Mouse (Mus musculus) E14TG2a.4 (cell line): ENCODE measurements at regions not wholly inside any gene's neighbourhood (a gene's known extent, or its start where the extent isn't known, plus 50 kb on each side); places are given as distances from the start of the nearest gene placed in this dataset.

Experiments used
- H3K27me3 ChIP-seq: 2 replicates; pipeline ENCODE4 v1.6.1; 2014; ENCODE audit warnings: low read length, control low read depth; ENCODE audit not compliant: insufficient read depth
- H3K36me3 ChIP-seq: 2 replicates; pipeline ENCODE4 v1.6.1; 2014; ENCODE audit warnings: low read length, control low read depth; ENCODE audit not compliant: insufficient read depth
- H3K4me1 ChIP-seq: replicated peaks from 2 replicates; pipeline ENCODE4 v1.6.1; 2014; ENCODE audit warnings: low read depth, low read length, control low read depth
- H3K4me3 ChIP-seq: replicated peaks from 2 replicates; pipeline ENCODE4 v1.5.1; 2014; ENCODE audit warnings: mild to moderate bottlenecking, low read length
- H3K9me3 ChIP-seq: 2 replicates; pipeline ENCODE4 v1.6.1; 2014; ENCODE audit warnings: low read length, control low read depth
- CTCF ChIP-seq: conservative IDR thresholded peaks from 2 replicates; pipeline ENCODE4 v1.5.1; 2014; ENCODE audit warnings: low read length
- NANOG ChIP-seq: IDR thresholded peaks from 2 replicates; pipeline ENCODE4 v1.6.1; 2014; ENCODE audit warnings: borderline replicate concordance, low read length, mixed read lengths
- POU5F1 ChIP-seq: IDR thresholded peaks from 2 replicates; pipeline ENCODE4 v1.6.1; 2014; ENCODE audit warnings: low read length, borderline replicate concordance

GRCm38 (mm10) chr2:56257044-56257954 is 821.5 kb downstream of the Kcnj3 start:
- H3K27me3 ChIP-seq = no peaks in the 10 kb centered on the region
- TF ChIP-seq CTCF (no peak), POU5F1 (no peak), NANOG (no peak)
- H3K4me1 ChIP-seq = no peaks in the 10 kb centered on the region
- no peaks in the 10 kb centered on the region for H3K36me3 ChIP-seq
- H3K9me3 ChIP-seq = no peaks in the 10 kb centered on the region
- no peak overlapping the region for H3K4me3 ChIP-seq

- no peaks in the 10 kb centered on the region for H3K27me3 ChIP-seq
- H3K9me3 ChIP-seq = no peaks in the 10 kb centered on the region
- no peak for TF ChIP-seq POU5F1
- TF ChIP-seq CTCF = no peak
- TF ChIP-seq NANOG = no peak
- H3K4me3 ChIP-seq = no peak overlapping the region
- no peaks in the 10 kb centered on the region for H3K36me3 ChIP-seq
- H3K4me1 ChIP-seq = no peaks in the 10 kb centered on the region
These were observed 818.9 kb downstream of the Nr4a2 start for GRCm38 (mm10) chr2:56304920-56305319.

- Histone ChIP-seq H3K36me3 (no peaks in the 10 kb centered on the region), H3K4me3 (no peak overlapping the region), H3K4me1 (no peaks in the 10 kb centered on the region), H3K27me3 (no peaks in the 10 kb centered on the region), H3K9me3 (no peaks in the 10 kb centered on the region)
- TF ChIP-seq NANOG (no peak), CTCF (no peak), POU5F1 (no peak)
These were observed 802.1 kb downstream of the Nr4a2 start for GRCm38 (mm10) chr2:56321692-56322091.

GRCm38 (mm10) chr2:56322508-56322907 is 801.3 kb downstream of the Nr4a2 start:
- H3K27me3 ChIP-seq = no peaks in the 10 kb centered on the region
- TF ChIP-seq POU5F1 (no peak), CTCF (no peak), NANOG (no peak)
- H3K36me3 ChIP-seq = no peaks in the 10 kb centered on the region
- no peak overlapping the region for H3K4me3 ChIP-seq
- H3K9me3 ChIP-seq = no peaks in the 10 kb centered on the region
- no peaks in the 10 kb centered on the region for H3K4me1 ChIP-seq

GRCm38 (mm10) chr2:56335974-56336373 is 787.8 kb downstream of the Nr4a2 start:
- Histone ChIP-seq H3K36me3 (no peaks in the 10 kb centered on the region), H3K4me1 (no peaks in the 10 kb centered on the region), H3K9me3 (no peaks in the 10 kb centered on the region), H3K4me3 (no peak overlapping the region), H3K27me3 (no peaks in the 10 kb centered on the region)
- TF ChIP-seq POU5F1 (no peak), CTCF (no peak)

GRCm38 (mm10) chr2:56364065-56364464 is 759.7 kb downstream of the Nr4a2 start:
- TF ChIP-seq CTCF (no peak), POU5F1 (no peak), NANOG (no peak)
- no peaks in the 10 kb centered on the region for H3K4me1 ChIP-seq
- H3K9me3 ChIP-seq = no peaks in the 10 kb centered on the region
- H3K36me3 ChIP-seq = no peaks in the 10 kb centered on the region
- H3K27me3 ChIP-seq = no peaks in the 10 kb centered on the region
- no peak overlapping the region for H3K4me3 ChIP-seq
